Mouse (Mus musculus): ENCODE measurements around the gene Wars. TPM values are rescaled to one million over a fixed set of nuclear protein-coding genes. Genes with fewer than 3 reads are reported as not detected.

Wars gene
- polyA plus RNA-seq, 1 experiment from 2014 or later = 25.6 TPM

DNA sequence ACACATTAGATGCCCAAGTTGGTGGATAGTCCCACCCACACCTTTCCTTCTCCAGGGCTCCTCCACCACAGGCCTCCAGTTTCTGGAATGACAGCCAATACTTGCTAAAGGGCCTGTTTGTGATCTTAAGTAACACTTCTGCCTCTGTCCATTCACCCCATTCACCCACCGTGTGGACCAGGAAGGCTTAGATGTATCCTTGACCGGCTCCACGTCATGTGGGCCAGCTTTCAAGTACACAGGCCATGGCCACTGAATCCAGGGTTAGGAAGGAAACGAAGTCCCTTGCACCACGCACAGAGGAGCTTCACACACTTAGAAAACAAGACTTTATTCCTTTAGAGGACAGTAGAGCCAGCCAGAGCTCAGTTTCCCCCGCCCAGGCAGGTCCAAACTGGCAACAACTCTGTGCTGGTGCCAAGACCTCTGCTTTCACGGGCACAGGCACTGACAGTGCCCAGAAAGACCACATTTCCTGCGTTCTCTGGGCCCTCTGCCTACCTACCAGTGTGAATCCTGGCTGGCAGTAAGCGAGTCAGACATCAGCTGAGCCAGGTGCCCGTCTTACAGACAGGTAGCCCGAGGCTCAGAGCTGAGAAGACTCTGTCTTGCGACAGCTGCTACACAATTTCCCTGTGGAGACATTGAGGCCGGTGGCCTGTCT is 68.3 kb downstream of the Wars start:
- Histone ChIP-seq H3K27ac (replicated peaks) (no peak overlapping the region), H3K27me3 (no peaks in the 10 kb centered on the region), H3K4me3 (replicated peaks) (no peak overlapping the region), H3K9me3 (replicated peaks) (no peaks in the 10 kb centered on the region), H3K4me2 (no peak overlapping the region), H3K36me3 (replicated peaks) (peaks cover 21% of the 10 kb centered on the region; the same call in 1 of the 2 replicates), H3K9ac (no peak overlapping the region), H3K4me1 (replicated peaks) (no peaks in the 10 kb centered on the region)
- WGBS (ENCODE audit: insufficient replicate concordance) = 82% methylated on average over 13 of the region's 13 CpGs
- no peak for ATAC-seq (ENCODE audit: insufficient read depth)

DNA sequence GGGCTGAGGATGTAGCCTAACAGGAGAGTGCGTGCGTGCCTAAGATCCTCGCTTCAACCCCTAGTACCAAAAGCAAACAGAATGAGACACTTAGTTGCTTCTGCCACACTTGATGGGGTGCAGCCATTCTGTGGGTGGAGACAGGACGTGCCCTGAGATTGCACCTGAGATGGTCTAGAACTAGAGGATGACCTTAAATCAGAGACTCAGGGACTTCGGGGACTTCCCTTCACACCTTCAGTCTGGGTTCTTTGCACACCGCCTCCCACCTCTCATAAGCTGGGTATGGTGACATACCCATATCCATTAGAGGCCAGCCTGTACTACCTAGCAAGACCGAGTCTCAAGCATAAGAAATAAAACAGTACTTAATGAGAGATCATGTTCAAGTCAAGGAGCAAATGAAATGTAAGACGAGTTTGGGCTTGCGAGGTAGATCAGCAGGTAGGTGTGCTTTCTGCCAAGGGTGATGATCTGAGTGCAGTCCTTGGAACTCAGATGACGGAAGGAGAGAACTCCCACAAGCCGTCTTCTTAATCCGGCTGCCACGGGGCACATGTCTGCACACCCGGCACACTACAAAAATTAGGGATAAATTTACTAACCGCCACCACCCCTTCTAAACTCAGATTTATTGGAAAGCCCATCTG is 69.6 kb downstream of the Wars start:
- Histone ChIP-seq H3K4me2 (no peak overlapping the region), H3K9me3 (replicated peaks) (no peaks in the 10 kb centered on the region), H3K4me1 (replicated peaks) (no peaks in the 10 kb centered on the region), H3K36me3 (replicated peaks) (peaks cover 22% of the 10 kb centered on the region; the same call in 1 of the 2 replicates), H3K9ac (no peak overlapping the region), H3K27ac (replicated peaks) (no peak overlapping the region), H3K4me3 (replicated peaks) (no peak overlapping the region), H3K27me3 (no peaks in the 10 kb centered on the region)
- no peak for ATAC-seq (ENCODE audit: insufficient read depth)
- WGBS (ENCODE audit: insufficient replicate concordance) = 86% methylated on average over 15 of the region's 15 CpGs

DNA sequence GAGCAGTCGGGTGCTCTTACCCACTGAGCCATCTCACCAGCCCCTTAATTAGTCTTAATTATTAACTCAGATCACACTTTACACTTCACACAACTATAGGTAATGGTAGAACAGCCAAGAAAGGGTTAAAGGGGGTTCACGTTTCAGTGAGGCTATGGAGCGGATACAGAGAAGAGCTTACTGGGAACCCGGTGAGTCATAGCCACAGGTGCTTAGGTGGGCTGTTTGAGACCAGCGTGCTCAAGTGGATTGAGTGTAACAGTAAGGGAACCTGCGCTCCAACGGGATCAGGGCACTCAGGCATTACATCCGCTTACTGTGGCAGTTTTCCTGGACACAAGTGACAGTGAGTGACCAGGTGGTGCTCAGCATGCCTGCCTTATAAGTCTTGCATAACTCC is 70.9 kb downstream of the Wars start:
- Histone ChIP-seq H3K4me3 (replicated peaks) (no peak overlapping the region), H3K36me3 (replicated peaks) (peaks cover 30% of the 10 kb centered on the region), H3K27ac (replicated peaks) (no peak overlapping the region), H3K4me1 (replicated peaks) (no peaks in the 10 kb centered on the region), H3K9ac (no peak overlapping the region), H3K4me2 (no peak overlapping the region), H3K9me3 (replicated peaks) (no peaks in the 10 kb centered on the region), H3K27me3 (no peaks in the 10 kb centered on the region)
- 78% methylated on average over 8 of the region's 8 CpGs for WGBS (ENCODE audit: insufficient replicate concordance)
- ATAC-seq (ENCODE audit: insufficient read depth) = no peak

DNA sequence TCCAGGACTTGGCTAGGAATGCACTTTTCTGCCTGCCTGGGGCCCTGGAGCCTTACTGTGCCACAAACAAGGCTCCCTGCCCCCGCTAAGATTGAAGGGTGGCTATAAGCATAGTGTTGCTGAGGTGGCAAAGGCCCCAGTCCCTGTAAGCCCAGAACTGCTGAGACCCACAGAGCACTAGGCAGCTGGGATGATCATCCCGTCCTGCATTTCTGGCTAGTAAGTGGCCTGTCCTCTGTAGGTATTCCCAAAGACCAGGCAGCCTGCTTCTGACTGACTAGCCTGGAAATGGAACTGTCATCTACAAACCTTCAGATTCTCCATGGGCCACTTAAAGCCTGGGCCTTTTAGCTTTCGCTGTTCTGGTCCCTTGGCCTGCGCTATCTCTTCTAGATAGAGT is 73.5 kb downstream of the Wars start:
- ATAC-seq (ENCODE audit: insufficient read depth) = no peak
- Histone ChIP-seq H3K4me1 (replicated peaks) (no peaks in the 10 kb centered on the region), H3K9me3 (replicated peaks) (no peaks in the 10 kb centered on the region), H3K9ac (no peak overlapping the region), H3K36me3 (replicated peaks) (peaks cover 34% of the 10 kb centered on the region), H3K27ac (replicated peaks) (no peak overlapping the region), H3K27me3 (no peaks in the 10 kb centered on the region), H3K4me3 (replicated peaks) (no peak overlapping the region), H3K4me2 (no peak overlapping the region)
- 79% methylated on average over 4 of the region's 4 CpGs for WGBS (ENCODE audit: insufficient replicate concordance)

DNA sequence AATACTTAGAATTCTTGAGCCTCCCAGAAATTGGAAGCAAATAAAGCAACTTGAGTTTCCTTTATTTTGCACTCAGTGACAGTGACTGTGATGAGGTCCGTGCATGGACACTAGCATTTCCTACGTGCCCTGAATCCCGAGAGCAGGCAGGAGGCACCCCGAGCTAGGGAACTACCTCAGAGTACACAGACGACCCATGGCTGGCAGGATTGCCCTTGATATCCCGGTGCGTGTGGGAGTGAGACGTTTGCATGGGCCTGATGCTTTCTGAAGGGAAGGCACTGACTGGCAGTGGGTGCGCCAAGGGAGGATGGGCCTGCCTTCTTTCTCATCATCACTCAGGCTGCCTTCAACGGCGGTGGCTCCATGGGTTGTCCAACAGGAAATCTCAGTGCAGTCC is 77.4 kb downstream of the Wars start:
- WGBS (ENCODE audit: insufficient replicate concordance) = 84% methylated on average over 11 of the region's 11 CpGs
- no peak for ATAC-seq (ENCODE audit: insufficient read depth)
- Histone ChIP-seq H3K4me1 (replicated peaks) (peaks cover 4% of the 10 kb centered on the region), H3K4me3 (replicated peaks) (no peak overlapping the region), H3K27ac (replicated peaks) (no peak overlapping the region), H3K9ac (no peak overlapping the region), H3K27me3 (no peaks in the 10 kb centered on the region), H3K4me2 (no peak overlapping the region), H3K36me3 (replicated peaks) (peaks cover 56% of the 10 kb centered on the region), H3K9me3 (replicated peaks) (no peaks in the 10 kb centered on the region)

DNA sequence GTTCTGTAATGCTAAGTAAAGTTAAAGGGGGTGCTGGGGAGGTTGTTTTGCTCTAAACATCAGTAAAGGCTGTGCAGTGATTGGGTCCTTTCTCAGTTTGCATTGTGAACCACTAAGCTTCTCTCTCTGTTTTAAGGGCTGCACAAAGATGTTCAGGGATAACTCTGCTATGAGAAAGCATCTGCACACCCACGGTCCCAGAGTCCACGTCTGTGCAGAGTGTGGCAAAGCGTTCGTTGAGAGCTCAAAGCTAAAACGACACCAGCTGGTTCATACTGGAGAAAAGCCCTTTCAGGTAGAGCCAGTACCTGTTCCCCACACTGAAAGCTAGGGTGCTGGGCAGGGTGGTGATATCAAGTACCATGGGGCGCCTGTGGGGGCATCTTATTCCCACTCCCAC is 79.5 kb downstream of the Wars start:
- no peak overlapping the region for H3K9ac ChIP-seq
- peaks cover 62% of the 10 kb centered on the region for H3K36me3 ChIP-seq (replicated peaks)
- H3K4me1 ChIP-seq (replicated peaks) = peaks cover 25% of the 10 kb centered on the region
- 89% methylated on average over 6 of the region's 6 CpGs for WGBS (ENCODE audit: insufficient replicate concordance)
- H3K4me2 ChIP-seq = no peak overlapping the region
- no peak overlapping the region for H3K27ac ChIP-seq (replicated peaks)
- no peak for ATAC-seq (ENCODE audit: insufficient read depth)
- no peak overlapping the region for H3K4me3 ChIP-seq (replicated peaks)
- no peaks in the 10 kb centered on the region for H3K27me3 ChIP-seq
- no peaks in the 10 kb centered on the region for H3K9me3 ChIP-seq (replicated peaks)

DNA sequence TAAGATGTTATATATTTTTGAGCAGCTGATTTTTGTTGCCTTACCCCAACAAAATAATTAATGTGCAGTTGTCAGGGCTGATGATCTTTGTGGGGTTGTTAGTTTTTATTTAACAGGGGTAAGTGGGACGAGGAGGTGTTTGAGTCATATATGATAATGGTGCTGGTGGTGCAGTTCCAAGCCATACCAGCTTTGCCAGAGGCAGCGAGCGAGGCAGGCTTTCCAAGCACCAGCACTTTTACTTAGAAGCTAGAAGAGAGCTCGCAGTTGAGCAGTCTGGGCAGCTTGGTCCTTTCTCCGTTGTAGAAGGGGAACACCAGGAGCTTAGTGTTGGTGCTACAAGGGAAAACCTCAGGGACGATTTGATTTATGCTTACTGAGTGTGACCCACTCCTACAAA is 81.5 kb downstream of the Wars start:
- 85% methylated on average over 6 of the region's 6 CpGs for WGBS (ENCODE audit: insufficient replicate concordance)
- Histone ChIP-seq H3K9me3 (replicated peaks) (no peaks in the 10 kb centered on the region), H3K4me3 (replicated peaks) (no peak overlapping the region), H3K9ac (no peak overlapping the region), H3K4me1 (replicated peaks) (peaks cover 38% of the 10 kb centered on the region), H3K27ac (replicated peaks) (no peak overlapping the region), H3K27me3 (no peaks in the 10 kb centered on the region), H3K4me2 (no peak overlapping the region), H3K36me3 (replicated peaks) (peaks cover 63% of the 10 kb centered on the region)
- no peak for ATAC-seq (ENCODE audit: insufficient read depth)

DNA sequence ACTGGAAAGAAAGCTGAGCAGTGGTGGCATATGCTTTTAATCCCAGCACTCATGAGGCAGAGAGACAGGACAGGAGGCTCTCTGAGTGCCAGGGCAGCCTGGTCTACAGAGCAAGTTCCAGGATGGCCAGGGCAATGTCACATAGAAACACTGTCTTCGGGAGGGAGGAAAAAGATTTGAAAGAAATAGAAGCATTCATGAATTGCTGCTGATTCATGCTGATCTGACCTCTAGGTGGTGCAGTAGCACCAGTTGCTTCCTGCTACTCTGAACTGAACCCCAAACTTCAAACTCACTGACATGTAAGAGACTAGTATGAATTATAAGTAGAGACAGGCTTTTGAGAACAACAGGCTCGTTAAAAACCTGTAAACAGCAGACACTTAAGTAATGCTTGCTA is 82.8 kb downstream of the Wars start:
- Histone ChIP-seq H3K9me3 (replicated peaks) (no peaks in the 10 kb centered on the region), H3K4me1 (replicated peaks) (peaks cover 38% of the 10 kb centered on the region), H3K4me3 (replicated peaks) (no peak overlapping the region), H3K9ac (no peak overlapping the region), H3K27ac (replicated peaks) (0 out of 2 replicates have a peak overlapping the region, but pooled peaks have one; percentile 29), H3K27me3 (no peaks in the 10 kb centered on the region), H3K4me2 (no peak overlapping the region), H3K36me3 (replicated peaks) (peaks cover 63% of the 10 kb centered on the region)
- WGBS (ENCODE audit: insufficient replicate concordance) = 35% methylated on average over 2 of the region's 2 CpGs
- no peak for ATAC-seq (ENCODE audit: insufficient read depth)

DNA sequence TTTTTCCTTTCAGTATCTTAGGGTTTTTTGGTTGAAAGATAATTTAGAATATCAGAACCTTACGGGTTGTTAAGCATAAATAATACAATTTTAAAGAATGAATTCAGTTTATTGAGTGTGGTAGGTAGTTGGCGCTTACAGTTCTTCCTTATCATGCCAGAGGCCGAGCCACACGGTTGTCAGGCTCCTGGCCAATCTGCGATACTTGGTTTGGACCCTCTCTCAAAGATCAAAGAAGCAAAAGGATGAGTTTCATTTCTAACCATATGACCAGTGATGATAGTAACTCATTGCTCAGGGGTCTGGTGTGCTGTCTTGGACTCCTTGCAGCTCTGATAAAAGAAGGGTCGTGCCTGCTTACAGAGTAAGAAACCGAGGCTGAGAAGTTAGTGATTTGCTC is 83.7 kb downstream of the Wars start:
- ATAC-seq (ENCODE audit: insufficient read depth) = no peak
- H3K9ac ChIP-seq = no peak overlapping the region
- H3K27me3 ChIP-seq = no peaks in the 10 kb centered on the region
- no peaks in the 10 kb centered on the region for H3K9me3 ChIP-seq (replicated peaks)
- 39% methylated on average over 7 of the region's 7 CpGs for WGBS (ENCODE audit: insufficient replicate concordance)
- H3K4me3 ChIP-seq (replicated peaks) = no peak overlapping the region
- H3K27ac ChIP-seq (replicated peaks) = peak overlapping the region; percentile 42; the same call in 1 of the 2 replicates
- H3K36me3 ChIP-seq (replicated peaks) = peaks cover 60% of the 10 kb centered on the region
- H3K4me2 ChIP-seq = no peak overlapping the region
- peaks cover 38% of the 10 kb centered on the region for H3K4me1 ChIP-seq (replicated peaks)

MicroRNAs encoded within 50 kb of the gene (microRNA counts, 519-probe panel; counts per million panel counts)
- microRNA mmu-miR-345-3p (not detected), microRNA mmu-miR-345-5p (1,836 counts per million, percentile 17 among the panel's probes with 10 or more counts)

Small RNA genes within 50 kb of the gene (microRNA-seq; reads per million reads assigned to microRNA genes)
- 79.2 reads per million, percentile 50 among the genes with 10 or more reads in this experiment for gene Mir345

Other genes with a start within 250 kb of the Wars start
- gene Degs2, start 191.9 kb downstream of the Wars start, polyA plus RNA-seq (2015; fragmentation: Nextera tagmentation; extraction: Ambion mirVana) = 0.08 and 0.12 TPM in 2 replicates
- 7.6 and 8.8 TPM in 2 replicates for gene Yy1, start 101.2 kb downstream of the Wars start, polyA plus RNA-seq (2015; fragmentation: Nextera tagmentation; extraction: Ambion mirVana)
- 1.3 and 1.4 TPM in 2 replicates for gene Slc25a29, start 58.3 kb downstream of the Wars start, polyA plus RNA-seq (2015; fragmentation: Nextera tagmentation; extraction: Ambion mirVana)
- 13.2 and 23.3 TPM in 2 replicates for gene Slc25a47, start 58.1 kb downstream of the Wars start, polyA plus RNA-seq (2015; fragmentation: Nextera tagmentation; extraction: Ambion mirVana)
- 2.2 and 2.4 TPM in 2 replicates for gene Wdr25, start 543 bp downstream of the Wars start, polyA plus RNA-seq (2015; fragmentation: Nextera tagmentation; extraction: Ambion mirVana)
- gene Begain, start 174.0 kb upstream of the Wars start, polyA plus RNA-seq (2015; fragmentation: Nextera tagmentation; extraction: Ambion mirVana) = 0.69 and 1.1 TPM in 2 replicates

Measured in liver, embryonic 15.5 days (tissue).